Mouse (Mus musculus): Measurements from ENCODE around the gene Iqub.

Iqub gene

DNA sequence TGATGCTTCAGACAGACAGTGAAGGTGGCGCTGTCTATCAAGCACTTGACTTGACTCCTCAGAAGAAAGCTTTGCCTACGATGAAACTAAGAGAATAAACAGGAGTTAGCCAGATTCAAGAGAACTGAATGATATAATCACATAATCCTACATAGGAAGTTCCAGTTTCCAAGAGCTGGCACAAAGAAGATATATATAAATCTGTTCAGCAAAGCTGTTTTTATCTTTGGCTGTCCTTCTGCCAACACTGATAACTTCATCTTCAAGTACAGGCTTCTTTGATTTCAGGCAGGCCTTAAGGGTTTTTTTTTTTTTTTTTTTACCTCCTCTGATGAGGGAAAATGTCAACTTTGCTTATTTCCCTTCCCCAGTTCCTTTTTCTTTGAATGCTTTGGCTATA lies 44.7 kb downstream of the Iqub start:
- DNase-seq, result no peak

DNA sequence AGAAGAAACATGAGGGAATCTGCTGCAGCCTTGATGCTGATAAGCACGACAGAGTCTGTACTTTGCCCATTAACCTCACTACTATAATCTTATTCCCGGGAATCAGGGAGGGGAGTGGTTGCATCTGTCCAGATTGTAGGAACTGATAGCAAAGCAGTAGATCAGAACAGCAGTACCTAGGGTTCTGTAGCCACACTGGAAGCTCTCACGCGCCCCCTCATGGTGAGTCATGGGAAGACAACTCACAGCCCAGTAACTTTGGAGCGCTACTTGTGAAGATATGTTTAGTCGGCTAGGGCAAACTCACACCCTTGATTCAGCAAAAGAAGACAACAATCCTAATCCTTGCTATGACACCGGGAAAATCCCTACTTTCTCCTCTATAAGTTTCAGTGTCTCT lies 58.8 kb downstream of the Iqub start:
- no peak for DNase-seq

DNA sequence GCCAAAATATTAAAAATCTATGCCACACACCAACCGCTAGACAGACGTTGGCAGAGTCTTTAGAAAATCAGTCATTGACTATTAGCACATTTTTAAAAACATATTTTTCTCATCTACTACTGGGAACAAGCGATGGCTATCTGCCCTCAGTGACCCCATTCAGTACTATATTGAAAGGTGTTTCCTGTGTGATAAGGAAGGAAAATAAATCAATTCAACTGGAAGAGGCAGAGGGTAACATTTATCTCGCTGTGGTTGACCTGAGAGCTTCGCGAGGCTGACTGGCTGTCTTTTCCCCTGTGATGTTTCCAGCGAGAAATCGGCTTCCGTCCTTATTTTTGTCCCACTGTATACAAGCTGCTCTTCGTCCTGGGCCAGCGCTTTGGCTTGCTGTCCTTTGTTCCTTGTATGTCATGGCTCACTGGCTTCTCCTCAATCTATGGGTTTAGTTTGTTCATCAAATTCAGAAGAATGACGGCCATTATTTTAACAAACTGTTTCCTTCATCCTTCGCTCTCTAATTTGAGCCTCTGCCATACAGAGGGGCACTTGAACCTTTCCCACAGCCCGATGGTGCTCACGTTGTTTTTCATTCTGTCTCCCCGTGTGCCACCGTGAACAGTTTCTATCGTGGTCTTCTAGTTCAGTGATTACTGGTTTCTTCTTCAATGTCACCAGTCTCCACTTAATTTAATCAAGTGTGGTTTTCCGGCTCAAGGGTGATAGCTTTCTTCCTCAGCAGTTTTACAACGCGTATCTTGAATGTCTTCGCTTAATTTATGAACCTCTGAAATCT lies 63.6 kb downstream of the Iqub start:
- no peak for DNase-seq

DNA sequence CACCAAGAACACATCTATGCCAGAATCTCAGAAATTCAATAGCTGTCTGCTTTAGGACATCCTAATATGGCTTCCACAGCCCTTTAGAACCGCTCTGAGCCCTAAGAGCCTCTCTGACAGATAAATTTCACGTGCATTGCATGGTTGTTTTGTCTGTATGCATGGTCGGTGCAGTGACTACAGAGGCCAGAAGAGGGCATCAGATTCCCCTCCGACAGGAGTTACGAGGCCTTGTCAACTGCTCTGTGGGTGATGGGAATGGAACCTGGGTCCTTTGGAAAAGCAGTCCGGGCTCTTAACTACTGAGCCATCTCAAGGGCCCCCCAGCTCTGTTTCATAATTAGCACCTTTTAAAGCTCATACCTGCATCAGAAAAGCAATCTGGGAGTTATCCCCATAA lies 64.6 kb downstream of the Iqub start:
- no peak for DNase-seq

DNA sequence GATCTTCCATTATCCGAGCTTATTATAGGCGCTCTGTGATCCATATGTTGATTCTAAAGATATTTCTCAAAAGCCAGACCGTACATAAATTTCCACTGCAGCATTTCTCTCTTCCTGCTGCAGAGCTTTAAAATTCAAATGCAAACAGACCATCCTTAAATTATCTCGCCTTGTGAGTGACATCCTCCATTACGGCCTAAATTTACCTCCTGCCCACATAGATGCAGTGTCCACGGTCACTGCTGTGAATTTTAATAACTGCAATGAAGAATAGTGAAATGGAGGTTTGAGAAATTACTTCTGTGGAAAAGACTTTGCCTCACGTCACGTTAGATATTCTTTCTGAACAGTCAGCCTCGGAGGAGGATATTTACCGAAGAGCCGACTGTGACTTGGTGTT lies 98.8 kb downstream of the Iqub start:
- DNase-seq, result no peak

DNA sequence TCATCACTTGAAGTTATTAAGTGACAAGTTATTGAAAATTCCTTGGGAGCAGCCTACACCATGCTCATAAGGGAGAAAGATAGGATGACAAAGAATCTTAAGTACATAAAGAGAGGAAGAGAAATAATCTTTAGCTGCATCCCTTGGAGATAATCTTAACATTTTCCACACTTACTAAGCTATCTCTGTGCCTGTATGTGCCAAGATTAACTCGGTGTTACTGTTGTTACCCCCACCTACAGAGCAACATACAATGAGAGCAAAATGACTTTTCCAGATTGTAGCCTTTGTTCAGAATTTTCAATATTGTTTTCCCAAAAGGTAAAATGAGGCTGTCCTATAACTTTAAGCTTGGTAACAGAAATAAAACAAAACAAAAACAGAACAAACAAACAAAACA lies 99.4 kb downstream of the Iqub start:
- DNase-seq, result no peak

DNA sequence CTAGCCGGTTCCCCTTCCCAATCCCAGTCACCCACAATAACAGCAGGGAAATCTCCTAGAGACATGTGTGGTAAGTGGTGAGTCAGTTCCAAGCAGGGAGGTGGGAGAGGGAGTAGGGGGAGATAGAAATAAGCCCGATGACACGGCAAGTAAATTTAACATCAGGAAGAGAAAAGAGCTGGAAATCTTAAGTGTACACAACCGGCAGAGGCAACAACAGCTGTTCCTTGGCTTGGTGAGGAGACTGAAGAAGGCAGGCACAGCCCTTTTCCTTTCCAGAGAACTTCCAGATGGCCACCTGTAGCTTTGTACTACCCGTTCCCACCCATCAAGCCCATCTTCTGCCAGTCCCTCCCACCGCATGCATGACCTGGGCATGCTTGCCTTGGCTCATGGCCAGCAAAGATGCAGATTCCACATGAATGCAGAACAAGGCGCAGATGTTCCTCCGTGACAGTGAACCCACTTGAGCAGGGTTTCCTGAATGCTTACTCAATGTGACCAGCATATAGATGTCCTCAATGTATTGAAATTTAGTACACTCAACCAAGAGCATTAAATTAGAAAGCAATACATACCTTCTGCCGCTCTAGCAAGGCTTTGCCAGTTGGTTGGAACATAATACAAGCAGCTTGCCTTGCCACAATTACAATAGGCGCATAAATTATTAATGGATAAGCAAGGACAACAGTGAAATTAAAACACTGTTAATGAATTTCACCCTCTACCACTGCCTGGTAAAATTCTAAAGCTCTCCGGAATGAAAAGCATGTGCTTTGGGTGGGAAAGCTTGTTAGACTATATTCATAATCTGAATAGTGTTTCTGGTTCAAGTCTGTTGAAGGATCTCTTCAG lies 106.1 kb downstream of the Iqub start:
- no peak for DNase-seq

DNA sequence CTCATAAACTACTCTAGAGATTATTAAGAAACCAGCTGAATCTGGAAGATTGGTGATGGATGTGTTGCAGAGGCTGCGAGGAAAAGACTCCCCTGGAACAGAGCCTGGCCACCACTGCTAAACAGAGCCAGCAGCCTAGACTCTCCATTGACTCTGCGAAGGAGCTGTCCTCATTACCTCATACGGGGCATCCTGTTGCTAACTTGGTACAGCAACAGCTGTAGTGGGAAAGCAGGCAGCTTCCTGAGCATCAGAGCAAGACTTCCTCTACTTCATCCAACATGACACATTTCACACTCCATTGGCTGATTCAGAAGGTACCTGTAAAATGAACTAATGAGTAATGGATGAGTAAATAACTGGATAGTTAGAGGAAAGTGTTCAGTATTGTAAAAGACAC lies 107.1 kb downstream of the Iqub start:
- no peak for DNase-seq

DNA sequence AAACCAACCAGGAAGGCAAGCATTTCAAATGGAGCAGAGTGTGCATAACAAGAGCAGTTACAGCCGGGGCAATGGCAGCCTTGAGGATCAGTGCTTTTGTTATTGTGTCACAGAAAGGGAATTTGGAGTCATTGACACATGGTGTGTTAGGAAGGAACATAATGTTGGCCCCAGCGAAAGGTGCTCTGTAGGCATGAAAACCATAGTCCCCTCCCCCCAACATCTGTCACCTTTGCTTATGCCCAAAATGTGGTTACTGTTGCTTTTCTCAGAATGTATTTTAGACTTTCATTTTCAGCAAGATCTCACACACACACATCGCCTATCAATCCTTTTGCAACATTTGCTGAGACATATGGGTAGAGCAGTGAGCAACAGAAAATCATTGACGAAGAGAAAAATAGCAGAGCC lies 117.6 kb downstream of the Iqub start:
- no peak for DNase-seq

Data from thymus, adult 18-20 months (tissue).